Mouse (Mus musculus): Measurements from ENCODE around the gene Szrd1. TPM values are rescaled to one million over a fixed set of nuclear protein-coding genes. Genes with fewer than 3 reads are reported as not detected.
A peak's percentile ranks its signal among the peaks of the same experiment; 100 is the strongest.
"Not testable (repeated sequence)": the region's sequence is repeated elsewhere in the genome, so short reads cannot be mapped to it uniquely, and the experiment has no call there.

Szrd1 gene
- polyA plus RNA-seq, 1 experiment from 2014 or later, result 35.7 TPM

DNA sequence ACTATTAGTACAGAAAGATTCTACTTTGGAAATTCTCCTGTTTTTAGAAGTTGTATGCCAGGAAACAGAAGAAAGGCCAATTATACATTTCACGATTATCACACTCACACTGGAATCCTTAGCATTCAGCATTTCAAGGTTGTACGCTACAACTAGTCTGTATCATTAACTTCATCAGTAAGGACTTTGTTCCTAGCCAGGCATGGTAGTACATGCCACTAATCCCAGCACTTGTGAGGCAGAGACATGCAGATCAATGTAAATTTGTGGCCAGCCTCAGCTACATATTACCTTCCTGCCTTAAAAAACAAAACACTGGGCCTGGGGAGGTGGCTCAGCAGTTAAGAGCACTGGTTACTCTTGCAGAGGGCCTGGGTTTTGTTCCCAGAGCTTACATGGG, 19.0 kb upstream of the Szrd1 start:
- DNase-seq (ENCODE audit: low spot score) (no peak), ATAC-seq (ENCODE audit: low FRiP score) (no peak)
- Histone ChIP-seq H3K9ac (ENCODE audit: low read depth, low read length) (no peak overlapping the region), H3K27ac (ENCODE audit: low read depth, low read length) (no peak overlapping the region), H3K27me3 (ENCODE audit: control insufficient read depth, insufficient read depth, low read length) (no peaks in the 10 kb centered on the region), H3K36me3 (ENCODE audit: control insufficient read depth, insufficient read depth, low read length) (no peaks in the 10 kb centered on the region), H3K4me2 (replicated peaks; ENCODE audit: low read depth, low read length) (no peak overlapping the region), H3K4me3 (ENCODE audit: low read depth, low read length) (no peak overlapping the region), H3K9me3 (ENCODE audit: control insufficient read depth, low read length) (no peaks in the 10 kb centered on the region), H3K4me1 (replicated peaks; ENCODE audit: control insufficient read depth, insufficient read depth, low read length) (0 out of 2 replicates have a peak, but pooled peaks cover 2% of the 10 kb centered on the region)
- WGBS, result 96% methylated on average over 2 of the region's 2 CpGs

DNA sequence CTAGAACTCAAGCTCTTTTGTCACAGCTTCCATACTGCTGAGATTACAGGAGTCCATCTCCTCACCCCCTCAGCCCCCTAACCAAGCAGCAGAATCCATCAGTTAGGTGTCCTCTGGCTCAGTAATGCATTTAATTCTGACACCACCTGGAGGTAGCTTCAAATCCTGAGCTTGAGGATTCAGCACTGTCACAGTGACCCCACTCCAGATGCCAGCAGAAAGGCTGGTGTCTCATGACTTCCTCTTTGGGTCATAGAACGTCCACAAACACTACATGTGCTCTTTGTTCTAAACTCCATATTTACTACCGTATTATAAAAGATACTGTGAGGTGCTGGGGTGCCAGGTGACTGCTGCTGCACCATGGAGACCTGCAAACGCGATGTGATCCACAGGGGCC, 17.9 kb upstream of the Szrd1 start:
- H3K4me2 ChIP-seq (replicated peaks; ENCODE audit: low read depth, low read length), result no peak overlapping the region
- H3K27ac ChIP-seq (ENCODE audit: low read depth, low read length), result no peak overlapping the region
- H3K36me3 ChIP-seq (ENCODE audit: control insufficient read depth, insufficient read depth, low read length), result no peaks in the 10 kb centered on the region
- 85% methylated on average over 4 of the region's 4 CpGs for WGBS
- no peak overlapping the region for H3K4me3 ChIP-seq (ENCODE audit: low read depth, low read length)
- no peaks in the 10 kb centered on the region for H3K9me3 ChIP-seq (ENCODE audit: control insufficient read depth, low read length)
- H3K27me3 ChIP-seq (ENCODE audit: control insufficient read depth, insufficient read depth, low read length), result no peaks in the 10 kb centered on the region
- H3K4me1 ChIP-seq (replicated peaks; ENCODE audit: control insufficient read depth, insufficient read depth, low read length), result 0 out of 2 replicates have a peak, but pooled peaks cover 2% of the 10 kb centered on the region
- ATAC-seq (ENCODE audit: low FRiP score) (no peak), DNase-seq (ENCODE audit: low spot score) (no peak)
- H3K9ac ChIP-seq (ENCODE audit: low read depth, low read length), result no peak overlapping the region

DNA sequence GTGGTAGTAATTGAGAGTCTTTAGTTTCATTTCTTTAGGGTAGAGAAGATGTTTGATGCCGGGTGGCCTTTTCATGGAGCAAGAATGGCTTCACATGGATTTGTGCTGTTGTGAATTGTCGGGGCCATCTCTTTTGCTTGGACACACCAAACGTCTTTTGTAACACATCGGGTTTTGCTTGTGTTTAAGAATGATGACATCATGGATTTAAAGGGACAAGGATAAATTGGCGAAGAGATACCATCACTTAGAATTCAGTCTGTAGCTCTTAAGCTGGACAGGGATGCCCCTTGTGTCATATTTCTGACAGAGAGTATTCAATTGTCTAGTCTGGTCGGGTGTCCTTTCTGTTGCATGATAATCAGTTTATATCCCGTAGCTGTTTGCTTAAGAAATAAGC, 9.5 kb upstream of the Szrd1 start:
- H3K9ac ChIP-seq (ENCODE audit: low read depth, low read length), result peak overlapping the region; percentile 91
- WGBS, result 45% methylated on average over 7 of the region's 7 CpGs
- ATAC-seq (ENCODE audit: low FRiP score), result no peak

DNA sequence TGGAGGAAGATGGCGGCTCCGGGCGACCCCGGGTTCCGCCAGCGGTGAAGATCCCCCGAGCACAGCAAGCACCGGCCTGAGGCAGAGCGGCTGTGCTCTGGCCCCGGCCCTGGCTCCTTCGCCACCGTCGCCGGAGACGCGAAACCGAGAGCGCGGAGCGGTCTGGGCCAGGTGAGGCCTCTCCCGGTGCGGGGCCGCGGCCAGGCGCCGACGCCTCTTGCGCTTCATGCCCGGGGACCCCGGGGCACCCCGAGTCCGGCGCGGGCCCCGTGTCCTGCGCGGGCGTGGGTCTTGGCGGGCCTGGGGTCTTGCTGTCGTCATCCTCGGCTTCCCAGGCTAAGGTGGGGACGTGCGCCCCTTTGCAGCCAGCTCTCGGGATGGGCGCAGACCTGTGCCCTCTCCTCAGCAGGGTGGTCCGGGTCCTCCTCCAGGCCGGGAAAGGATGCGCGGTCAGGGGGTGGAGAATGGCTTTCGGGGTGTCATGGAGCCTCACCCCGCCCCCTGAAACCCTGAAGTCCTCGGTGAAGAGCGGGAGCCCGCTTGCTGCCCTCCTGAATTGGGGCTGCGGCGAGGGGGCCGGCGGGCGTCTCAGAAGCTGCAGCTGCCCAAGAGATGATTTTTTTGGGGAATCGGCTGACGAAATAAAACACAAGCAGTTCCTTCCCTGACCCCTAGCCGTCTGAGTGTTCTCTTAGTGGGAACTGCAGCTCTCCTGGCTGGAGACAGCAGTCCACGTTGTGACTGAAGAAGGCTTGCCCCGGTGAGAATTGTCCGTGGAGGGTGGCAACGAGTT, 8.6 kb upstream of the Szrd1 start:
- H3K27me3 ChIP-seq (ENCODE audit: control insufficient read depth, insufficient read depth, low read length), result no peaks in the 10 kb centered on the region

More for the DNA sequence above, 9.5 kb upstream of the Szrd1 start:
- no peaks in the 10 kb centered on the region for H3K36me3 ChIP-seq (ENCODE audit: control insufficient read depth, insufficient read depth, low read length)
- 0 out of 2 replicates have a peak, but pooled peaks cover 2% of the 10 kb centered on the region for H3K4me1 ChIP-seq (replicated peaks; ENCODE audit: control insufficient read depth, insufficient read depth, low read length)
- no peaks in the 10 kb centered on the region for H3K27me3 ChIP-seq (ENCODE audit: control insufficient read depth, insufficient read depth, low read length)
- H3K9me3 ChIP-seq (ENCODE audit: control insufficient read depth, low read length), result no peaks in the 10 kb centered on the region
- peak overlapping the region; percentile 69 for H3K4me2 ChIP-seq (replicated peaks; ENCODE audit: low read depth, low read length)
- peak overlapping the region; percentile 93 for H3K4me3 ChIP-seq (ENCODE audit: low read depth, low read length)
- no peak overlapping the region for H3K27ac ChIP-seq (ENCODE audit: low read depth, low read length)
- DNase-seq (ENCODE audit: low spot score), result no peak

DNA sequence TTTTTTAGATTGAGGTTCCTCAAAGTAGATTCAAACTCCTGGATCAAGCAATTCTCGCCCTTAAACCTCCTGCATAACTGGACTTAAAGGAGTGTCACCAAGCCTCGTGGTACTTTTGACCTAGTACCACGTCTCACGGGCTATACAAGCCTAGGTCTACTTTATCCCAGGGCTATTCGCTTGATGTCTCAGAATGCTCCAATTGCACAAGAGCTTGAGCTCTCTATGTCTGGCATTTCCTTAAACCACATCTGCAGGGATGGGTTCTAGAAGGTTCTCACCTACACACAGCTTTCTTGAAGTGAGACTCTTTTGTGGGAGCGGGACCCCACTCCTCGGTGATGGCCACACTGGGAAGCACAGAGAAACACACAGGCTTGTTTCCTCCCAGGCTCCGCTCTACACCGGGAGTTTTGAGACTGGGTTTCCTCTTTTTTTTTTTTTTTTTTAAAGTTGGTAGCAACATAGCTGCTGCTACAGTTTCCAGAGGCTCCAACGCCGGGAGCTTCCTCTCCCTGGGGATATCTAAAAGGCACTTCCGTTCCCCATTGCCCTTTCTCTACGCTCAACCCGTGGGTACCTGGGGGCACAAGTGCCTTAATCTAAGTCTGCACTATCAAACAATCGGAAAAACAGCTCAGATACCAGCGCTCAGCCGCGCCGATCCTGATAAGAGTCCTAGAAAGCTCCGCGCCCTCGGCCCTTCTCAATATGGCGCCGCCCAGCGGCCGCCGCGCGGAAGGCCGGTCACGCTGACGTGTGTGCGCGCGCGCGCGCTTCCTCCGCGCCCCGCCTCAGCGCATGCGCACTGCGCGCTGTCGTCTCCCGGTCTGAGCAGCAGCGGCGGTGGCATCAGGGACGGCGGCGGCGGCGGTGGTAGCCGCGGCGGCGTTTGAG, 7.8 kb upstream of the Szrd1 start, which contains the start of gene Fbxo42:
TSS of gene Fbxo42 (plus strand) at position 802 of the 897 bp plus-strand sequence.
- Histone ChIP-seq H3K9me3 (ENCODE audit: control insufficient read depth, low read length) (no peaks in the 10 kb centered on the region), H3K4me1 (replicated peaks; ENCODE audit: control insufficient read depth, insufficient read depth, low read length) (0 out of 2 replicates have a peak, but pooled peaks cover 2% of the 10 kb centered on the region), H3K27me3 (ENCODE audit: control insufficient read depth, insufficient read depth, low read length) (no peaks in the 10 kb centered on the region), H3K4me3 (ENCODE audit: low read depth, low read length) (peak within 1 kb of the TSS; percentile 93), H3K9ac (ENCODE audit: low read depth, low read length) (peak within 1 kb of the TSS; percentile 91), H3K4me2 (replicated peaks; ENCODE audit: low read depth, low read length) (peak within 1 kb of the TSS; percentile 69), H3K27ac (ENCODE audit: low read depth, low read length) (peak within 1 kb of the TSS; percentile 67), H3K36me3 (ENCODE audit: control insufficient read depth, insufficient read depth, low read length) (no peaks in the 10 kb centered on the region)
- ATAC-seq (ENCODE audit: low FRiP score) (peak; percentile 89), DNase-seq (ENCODE audit: low spot score) (peak; percentile 99)
- 10% methylated on average over 54 of the region's 58 CpGs for WGBS

More for the DNA sequence above, 8.6 kb upstream of the Szrd1 start:
- ATAC-seq (ENCODE audit: low FRiP score) (peak; percentile 83), DNase-seq (ENCODE audit: low spot score) (peak; percentile 56)
- WGBS, result under 1% methylated on average over 45 of the region's 66 CpGs
- H3K9me3 ChIP-seq (ENCODE audit: control insufficient read depth, low read length), result no peaks in the 10 kb centered on the region
- H3K4me2 ChIP-seq (replicated peaks; ENCODE audit: low read depth, low read length), result peak overlapping the region; percentile 69
- peak overlapping the region; percentile 91 for H3K9ac ChIP-seq (ENCODE audit: low read depth, low read length)
- peak overlapping the region; percentile 93 for H3K4me3 ChIP-seq (ENCODE audit: low read depth, low read length)
- H3K27ac ChIP-seq (ENCODE audit: low read depth, low read length), result peak overlapping the region; percentile 67; the same call in 1 of the 2 replicates
- H3K4me1 ChIP-seq (replicated peaks; ENCODE audit: control insufficient read depth, insufficient read depth, low read length), result 0 out of 2 replicates have a peak, but pooled peaks cover 2% of the 10 kb centered on the region
- no peaks in the 10 kb centered on the region for H3K36me3 ChIP-seq (ENCODE audit: control insufficient read depth, insufficient read depth, low read length)

DNA sequence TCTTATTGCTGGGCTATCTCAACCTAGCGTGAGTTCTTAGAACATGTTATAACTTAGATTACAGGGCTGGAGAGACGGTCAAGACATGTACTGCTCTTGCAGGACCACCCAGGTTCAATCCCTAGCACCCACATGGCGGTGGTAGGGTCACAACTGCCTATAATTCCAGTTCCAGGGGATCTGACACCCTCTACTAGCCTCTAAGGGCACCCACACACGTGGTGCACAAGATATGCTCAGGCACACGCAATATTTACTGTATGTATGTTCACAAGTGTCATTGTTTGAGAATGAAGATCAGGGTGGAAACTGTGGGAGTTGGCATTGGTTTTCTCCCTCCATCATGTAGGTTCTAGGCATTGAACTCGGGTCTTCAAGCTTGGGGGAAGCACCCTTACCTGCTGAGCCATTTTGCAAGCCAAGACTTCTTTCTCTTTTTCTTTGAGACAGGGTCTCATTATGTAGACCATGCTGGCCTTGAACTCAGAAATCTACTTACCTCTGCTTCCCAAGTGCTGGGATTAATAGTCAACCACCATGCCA, 7.0 kb upstream of the Szrd1 start:
- Histone ChIP-seq H3K9ac (ENCODE audit: low read depth, low read length) (no peak overlapping the region), H3K4me3 (ENCODE audit: low read depth, low read length) (no peak overlapping the region), H3K4me2 (replicated peaks; ENCODE audit: low read depth, low read length) (no peak overlapping the region), H3K4me1 (replicated peaks; ENCODE audit: control insufficient read depth, insufficient read depth, low read length) (0 out of 2 replicates have a peak, but pooled peaks cover 2% of the 10 kb centered on the region), H3K27ac (ENCODE audit: low read depth, low read length) (no peak overlapping the region), H3K9me3 (ENCODE audit: control insufficient read depth, low read length) (no peaks in the 10 kb centered on the region), H3K27me3 (ENCODE audit: control insufficient read depth, insufficient read depth, low read length) (no peaks in the 10 kb centered on the region), H3K36me3 (ENCODE audit: control insufficient read depth, insufficient read depth, low read length) (no peaks in the 10 kb centered on the region)
- ATAC-seq (ENCODE audit: low FRiP score) (no peak), DNase-seq (ENCODE audit: low spot score) (no peak)
- WGBS, result 92% methylated on average over 6 of the region's 6 CpGs

DNA sequence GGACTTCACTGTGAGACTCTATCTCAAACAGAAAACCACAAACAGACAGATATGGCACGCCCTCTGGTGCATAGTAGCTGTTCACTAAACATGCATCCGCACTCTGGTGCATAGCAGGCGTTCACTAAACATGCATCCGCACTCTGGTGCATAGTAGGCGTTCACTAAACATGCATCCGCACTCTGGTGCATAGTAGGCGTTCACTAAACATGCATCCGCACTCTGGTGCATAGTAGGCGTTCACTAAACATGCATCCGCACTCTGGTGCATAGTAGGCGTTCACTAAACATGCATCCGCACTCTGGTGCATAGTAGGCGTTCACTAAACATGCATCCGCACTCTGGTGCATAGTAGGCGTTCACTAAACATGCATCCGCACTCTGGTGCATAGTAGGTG, 5.5 kb upstream of the Szrd1 start:
- WGBS, result 91% methylated on average over 8 of the region's 16 CpGs
- ATAC-seq (ENCODE audit: low FRiP score); H3K4me1 ChIP-seq (replicated peaks; ENCODE audit: control insufficient read depth, insufficient read depth, low read length): not testable (repeated sequence)

DNA sequence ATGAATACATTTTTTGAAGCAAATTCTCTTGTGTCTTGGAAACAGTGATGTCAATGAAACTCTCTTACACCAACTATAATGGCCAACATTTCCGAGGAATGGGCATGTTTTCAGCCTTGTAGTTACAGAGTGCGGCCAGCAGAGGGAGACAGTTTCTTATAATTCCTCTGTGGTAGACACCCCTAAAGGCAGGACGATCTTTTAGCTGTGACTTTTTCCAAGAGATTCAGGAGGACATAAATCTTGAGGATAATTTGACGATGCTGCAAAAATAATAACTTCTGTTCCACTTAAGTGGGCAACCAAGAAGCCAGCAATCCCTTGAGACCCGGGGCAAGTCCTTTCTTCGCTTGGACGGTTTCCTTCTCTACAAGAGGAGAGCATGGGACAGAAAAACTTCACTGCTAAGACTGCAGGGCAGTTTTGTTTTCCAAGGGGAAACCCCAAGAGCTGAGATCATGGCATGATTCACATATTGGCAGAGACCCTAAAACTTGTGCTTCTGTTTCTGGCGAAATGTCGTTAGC, 2.8 kb upstream of the Szrd1 start:
- Histone ChIP-seq H3K36me3 (ENCODE audit: control insufficient read depth, insufficient read depth, low read length) (no peaks in the 10 kb centered on the region), H3K4me1 (replicated peaks; ENCODE audit: control insufficient read depth, insufficient read depth, low read length) (no peaks in the 10 kb centered on the region), H3K9ac (ENCODE audit: low read depth, low read length) (no peak overlapping the region), H3K4me3 (ENCODE audit: low read depth, low read length) (no peak overlapping the region), H3K4me2 (replicated peaks; ENCODE audit: low read depth, low read length) (0 out of 2 replicates have a peak overlapping the region, but pooled peaks have one; percentile 3), H3K27me3 (ENCODE audit: control insufficient read depth, insufficient read depth, low read length) (no peaks in the 10 kb centered on the region), H3K27ac (ENCODE audit: low read depth, low read length) (no peak overlapping the region), H3K9me3 (ENCODE audit: control insufficient read depth, low read length) (no peaks in the 10 kb centered on the region)
- peak; percentile 81 for DNase-seq (ENCODE audit: low spot score)
- WGBS, result 29% methylated on average over 9 of the region's 9 CpGs
- ATAC-seq (ENCODE audit: low FRiP score), result no peak

More for the DNA sequence above, 5.5 kb upstream of the Szrd1 start:
- H3K4me2 ChIP-seq (replicated peaks; ENCODE audit: low read depth, low read length); DNase-seq (ENCODE audit: low spot score); H3K27ac ChIP-seq (ENCODE audit: low read depth, low read length); H3K27me3 ChIP-seq (ENCODE audit: control insufficient read depth, insufficient read depth, low read length); H3K36me3 ChIP-seq (ENCODE audit: control insufficient read depth, insufficient read depth, low read length); H3K9me3 ChIP-seq (ENCODE audit: control insufficient read depth, low read length); H3K4me3 ChIP-seq (ENCODE audit: low read depth, low read length); H3K9ac ChIP-seq (ENCODE audit: low read depth, low read length): not testable (repeated sequence)

Measured in hindbrain, embryonic 11.5 days (tissue).